Mouse (Mus musculus): ENCODE data around the gene Osbp. TPM values are rescaled to one million over a fixed set of nuclear protein-coding genes. Genes with fewer than 3 reads are reported as not detected.
A peak's percentile ranks its signal among the peaks of the same experiment; 100 is the strongest.

Osbp gene
- polyA plus RNA-seq, 1 experiment from 2014 or later = 4.1 TPM

GRCm38 (mm10) chr19:11992441-11993029 lies 26.8 kb downstream of the Osbp start:
- 92% methylated on average over 10 of the region's 10 CpGs for WGBS
- Histone ChIP-seq H3K4me2 (no peak overlapping the region), H3K36me3 (ENCODE audit: poor library complexity, severe bottlenecking) (peaks cover 81% of the 10 kb centered on the region), H3K27me3 (no peaks in the 10 kb centered on the region), H3K27ac (no peak overlapping the region), H3K9me3 (replicated peaks) (no peaks in the 10 kb centered on the region), H3K4me1 (no peaks in the 10 kb centered on the region), H3K9ac (no peak overlapping the region), H3K4me3 (no peak overlapping the region)
- ATAC-seq = no peak

GRCm38 (mm10) chr19:11994703-11995431 lies 29.1 kb downstream of the Osbp start:
- peaks cover 59% of the 10 kb centered on the region for H3K36me3 ChIP-seq (ENCODE audit: poor library complexity, severe bottlenecking)
- H3K9me3 ChIP-seq (replicated peaks) = no peaks in the 10 kb centered on the region
- H3K4me1 ChIP-seq = no peaks in the 10 kb centered on the region
- ATAC-seq = no peak
- no peak overlapping the region for H3K27ac ChIP-seq
- 94% methylated on average over 6 of the region's 6 CpGs for WGBS
- no peak overlapping the region for H3K4me2 ChIP-seq
- H3K4me3 ChIP-seq = no peak overlapping the region
- H3K9ac ChIP-seq = no peak overlapping the region
- no peaks in the 10 kb centered on the region for H3K27me3 ChIP-seq

- H3K9me3 ChIP-seq (replicated peaks) = no peaks in the 10 kb centered on the region
- H3K27me3 ChIP-seq = no peaks in the 10 kb centered on the region
- no peak for ATAC-seq
- H3K4me2 ChIP-seq = no peak overlapping the region
- no peak overlapping the region for H3K27ac ChIP-seq
- H3K4me1 ChIP-seq = no peaks in the 10 kb centered on the region
- no peak overlapping the region for H3K4me3 ChIP-seq
- WGBS = 55% methylated on average over 2 of the region's 2 CpGs
- H3K36me3 ChIP-seq (ENCODE audit: poor library complexity, severe bottlenecking) = peaks cover 49% of the 10 kb centered on the region
- no peak overlapping the region for H3K9ac ChIP-seq
These were observed 30.1 kb downstream of the Osbp start for GRCm38 (mm10) chr19:11995722-11996448.

GRCm38 (mm10) chr19:12001686-12002085 lies 35.9 kb downstream of the Osbp start:
- Histone ChIP-seq H3K4me2 (no peak overlapping the region), H3K27me3 (no peaks in the 10 kb centered on the region), H3K9ac (no peak overlapping the region), H3K4me3 (no peak overlapping the region), H3K36me3 (ENCODE audit: poor library complexity, severe bottlenecking) (no peaks in the 10 kb centered on the region), H3K9me3 (replicated peaks) (no peaks in the 10 kb centered on the region), H3K4me1 (peaks cover 15% of the 10 kb centered on the region), H3K27ac (no peak overlapping the region)
- no peak for ATAC-seq
- WGBS = 22% methylated on average over 3 of the region's 3 CpGs

GRCm38 (mm10) chr19:12002125-12002524 lies 36.4 kb downstream of the Osbp start:
- 2% methylated on average over 11 of the region's 11 CpGs for WGBS
- Histone ChIP-seq H3K4me1 (peaks cover 19% of the 10 kb centered on the region), H3K9ac (no peak overlapping the region), H3K4me3 (peak overlapping the region; percentile 17; the same call in 1 of the 2 replicates), H3K9me3 (replicated peaks) (no peaks in the 10 kb centered on the region), H3K4me2 (peak overlapping the region; percentile 45), H3K36me3 (ENCODE audit: poor library complexity, severe bottlenecking) (no peaks in the 10 kb centered on the region), H3K27ac (no peak overlapping the region), H3K27me3 (no peaks in the 10 kb centered on the region)
- ATAC-seq = peak; percentile 48

GRCm38 (mm10) chr19:12002791-12003190 lies 37.0 kb downstream of the Osbp start:
- Histone ChIP-seq H3K9me3 (replicated peaks) (no peaks in the 10 kb centered on the region), H3K27ac (no peak overlapping the region), H3K4me2 (peak overlapping the region; percentile 45), H3K36me3 (ENCODE audit: poor library complexity, severe bottlenecking) (no peaks in the 10 kb centered on the region), H3K4me3 (peak overlapping the region; percentile 17), H3K4me1 (peaks cover 25% of the 10 kb centered on the region), H3K27me3 (no peaks in the 10 kb centered on the region), H3K9ac (no peak overlapping the region)
- ATAC-seq = no peak
- 48% methylated on average over 14 of the region's 14 CpGs for WGBS

- Histone ChIP-seq H3K4me1 (peaks cover 25% of the 10 kb centered on the region), H3K27me3 (no peaks in the 10 kb centered on the region), H3K4me3 (no peak overlapping the region), H3K4me2 (no peak overlapping the region), H3K27ac (no peak overlapping the region), H3K9me3 (replicated peaks) (no peaks in the 10 kb centered on the region), H3K36me3 (ENCODE audit: poor library complexity, severe bottlenecking) (no peaks in the 10 kb centered on the region), H3K9ac (no peak overlapping the region)
- 89% methylated on average over 2 of the region's 2 CpGs for WGBS
- ATAC-seq = no peak
These were observed 37.8 kb downstream of the Osbp start for GRCm38 (mm10) chr19:12003568-12003967.

GRCm38 (mm10) chr19:12004216-12005008 lies 38.7 kb downstream of the Osbp start:
- Histone ChIP-seq H3K4me3 (peak overlapping the region; percentile 55), H3K4me2 (peak overlapping the region; percentile 71), H3K4me1 (peaks cover 25% of the 10 kb centered on the region), H3K9ac (peak overlapping the region; percentile 63), H3K36me3 (ENCODE audit: poor library complexity, severe bottlenecking) (no peaks in the 10 kb centered on the region), H3K27me3 (no peaks in the 10 kb centered on the region), H3K9me3 (replicated peaks) (no peaks in the 10 kb centered on the region), H3K27ac (no peak overlapping the region)
- ATAC-seq = no peak
- WGBS = 62% methylated on average over 9 of the region's 9 CpGs

GRCm38 (mm10) chr19:12005376-12006360 lies 39.9 kb downstream of the Osbp start:
- Histone ChIP-seq H3K9me3 (replicated peaks) (no peaks in the 10 kb centered on the region), H3K9ac (peak overlapping the region; percentile 65), H3K36me3 (ENCODE audit: poor library complexity, severe bottlenecking) (no peaks in the 10 kb centered on the region), H3K4me3 (peak overlapping the region; percentile 55), H3K4me2 (peak overlapping the region; percentile 71), H3K27ac (peak overlapping the region; percentile 64), H3K4me1 (peaks cover 25% of the 10 kb centered on the region), H3K27me3 (no peaks in the 10 kb centered on the region)
- WGBS = under 1% methylated on average over 41 of the region's 41 CpGs
- peak; percentile 78 for ATAC-seq

- ATAC-seq = no peak
- H3K9me3 ChIP-seq (replicated peaks) = no peaks in the 10 kb centered on the region
- WGBS = under 1% methylated on average over 17 of the region's 17 CpGs
- H3K27ac ChIP-seq = no peak overlapping the region
- no peaks in the 10 kb centered on the region for H3K27me3 ChIP-seq
- H3K9ac ChIP-seq = peak overlapping the region; percentile 65
- no peaks in the 10 kb centered on the region for H3K36me3 ChIP-seq (ENCODE audit: poor library complexity, severe bottlenecking)
- H3K4me1 ChIP-seq = peaks cover 25% of the 10 kb centered on the region
- peak overlapping the region; percentile 71 for H3K4me2 ChIP-seq
- peak overlapping the region; percentile 55 for H3K4me3 ChIP-seq
These were observed 40.7 kb downstream of the Osbp start for GRCm38 (mm10) chr19:12006361-12006947.
